Mouse (Mus musculus) embryonic fibroblast, embryonic 13.5 days (primary cell): ENCODE results near the gene Gemin7.

ENCODE experiments used
- CTCF ChIP-seq: IDR thresholded peaks from 2 replicates; pipeline ENCODE4 v1.5.1; 2011; ENCODE audit warnings: mild to moderate bottlenecking, control low read depth, low read length, moderate library complexity, borderline replicate concordance; ENCODE audit not compliant: insufficient read depth
- POLR2A ChIP-seq: IDR thresholded peaks from 2 replicates; pipeline ENCODE4 v1.6.1; 2011; ENCODE audit warnings: low read depth, mild to moderate bottlenecking, control low read depth, low read length, moderate library complexity

GRCm38 (mm10) chr7:19560491-19561260, 16.7 kb downstream of the Gemin7 start:
- TF ChIP-seq CTCF, result no peak
- no peak for TF ChIP-seq POLR2A
